Comparison of ENCODE assay signal across 10 mouse cellular contexts in genomic region chr3:97764152-97764551, GRCm38 (mm10).
DNase-seq lines count a peak whose midpoint lies in the region; ATAC-seq and TF ChIP-seq lines count a peak whose summit lies in the region.
"Had no signal": no experiment of that assay in that cellular context is flagged by ENCODE, and none has a peak within 500 bp of the region (broad histone marks: within the 10 kb centered on the region; RNA-seq: fewer than 3 reads in every experiment).

No protein-coding gene starts in this region.

- DNase-seq in layer of hippocampus, adult 2 months (ENCODE audit: low spot score in 2 of 2), result no peak
- no peak for DNase-seq in layer of hippocampus, adult 18-20 months (ENCODE audit: low spot score in 2 of 2)
- no peak for DNase-seq in cerebellum, postnatal 36 days
- no peak for DNase-seq in adrenal gland, postnatal 25 days
- no peak for DNase-seq in gastrocnemius, postnatal 4 days (ENCODE audit: low spot score in 2 of 2)
- DNase-seq: layer of hippocampus, postnatal 36 days had no signal

- no peaks in the 10 kb centered on the region for H3K27me3 ChIP-seq in forebrain, embryonic 16.5 days (replicated peaks; ENCODE audit: control insufficient read depth, insufficient read depth, low read length)
- H3K27me3 ChIP-seq in kidney, embryonic 16.5 days (ENCODE audit: insufficient read depth, low read length), result no peaks in the 10 kb centered on the region
- no peaks in the 10 kb centered on the region for H3K27me3 ChIP-seq in neural tube, embryonic 13.5 days

- H3K9ac ChIP-seq in forebrain, embryonic 16.5 days (replicated peaks; ENCODE audit: low read depth, low read length), result peak overlapping the region; percentile 33; the same call in 1 of the 2 replicates
- no peak overlapping the region for H3K9ac ChIP-seq in kidney, embryonic 16.5 days (replicated peaks; ENCODE audit: low read length)
- peak overlapping the region; percentile 55 for H3K9ac ChIP-seq in neural tube, embryonic 13.5 days

- H3K36me3 ChIP-seq in forebrain, embryonic 16.5 days (ENCODE audit: control insufficient read depth, insufficient read depth), result no peaks in the 10 kb centered on the region
- H3K36me3 ChIP-seq in kidney, embryonic 16.5 days (ENCODE audit: insufficient read depth, low read length), result no peaks in the 10 kb centered on the region
- H3K36me3 ChIP-seq in neural tube, embryonic 13.5 days, result peaks cover 14% of the 10 kb centered on the region

- H3K4me3 ChIP-seq in layer of hippocampus, adult 2 months, result peak overlapping the region; percentile 77
- peak overlapping the region; percentile 35 for H3K4me3 ChIP-seq in forebrain, embryonic 16.5 days (replicated peaks; ENCODE audit: low read length)
- peak overlapping the region; percentile 16; the same call in 1 of the 2 replicates for H3K4me3 ChIP-seq in kidney, embryonic 16.5 days (ENCODE audit: low read length)
- H3K4me3 ChIP-seq in neural tube, embryonic 13.5 days, result peak overlapping the region; percentile 74

- no peak for TF ChIP-seq CTCF in layer of hippocampus, adult 2 months (conservative IDR thresholded peaks at IDR 0.05)

- peaks cover 34% of the 10 kb centered on the region for H3K4me1 ChIP-seq in forebrain, embryonic 16.5 days (replicated peaks; ENCODE audit: control insufficient read depth, insufficient read depth, low read length)
- peaks cover 31% of the 10 kb centered on the region for H3K4me1 ChIP-seq in kidney, embryonic 16.5 days (ENCODE audit: insufficient read depth, low read length)
- H3K4me1 ChIP-seq in neural tube, embryonic 13.5 days (replicated peaks), result peaks cover 61% of the 10 kb centered on the region

- ATAC-seq in forebrain, embryonic 16.5 days, result no peak
- no peak for ATAC-seq in kidney, embryonic 16.5 days (ENCODE audit: low FRiP score, low TSS enrichment)
- no peak for ATAC-seq in neural tube, embryonic 13.5 days (ENCODE audit: low read depth)

- peak overlapping the region; percentile 54 for H3K4me2 ChIP-seq in forebrain, embryonic 16.5 days (ENCODE audit: low read length)
- peak overlapping the region; percentile 1 for H3K4me2 ChIP-seq in kidney, embryonic 16.5 days (replicated peaks; ENCODE audit: low read depth, low read length)
- H3K4me2 ChIP-seq in neural tube, embryonic 13.5 days, result peak overlapping the region; percentile 91

- H3K27ac ChIP-seq in layer of hippocampus, adult 2 months, result peak overlapping the region; percentile 58
- H3K27ac ChIP-seq in forebrain, embryonic 16.5 days (ENCODE audit: low read length), result no peak overlapping the region
- H3K27ac ChIP-seq in kidney, embryonic 16.5 days (ENCODE audit: low read length), result peak overlapping the region; percentile 63
- H3K27ac ChIP-seq in neural tube, embryonic 13.5 days (replicated peaks), result no peak overlapping the region
- H3K27ac ChIP-seq: macrophage had no signal

- 51% methylated on average over 5 of the region's 5 CpGs for WGBS in forebrain, embryonic 16.5 days
- 65% methylated on average over 5 of the region's 5 CpGs for WGBS in kidney, embryonic 16.5 days
- 72% methylated on average over 5 of the region's 5 CpGs for WGBS in neural tube, embryonic 13.5 days

- H3K9me3 ChIP-seq in forebrain, embryonic 16.5 days (ENCODE audit: control insufficient read depth, low read length), result no peaks in the 10 kb centered on the region
- no peaks in the 10 kb centered on the region for H3K9me3 ChIP-seq in kidney, embryonic 16.5 days (ENCODE audit: low read length)
- H3K9me3 ChIP-seq in neural tube, embryonic 13.5 days, result no peaks in the 10 kb centered on the region

Comparison
In these comparisons a context has a peak if more than half of its experiments do, and no peak if none do; other contexts are left out.
1. H3K27ac ChIP-seq: peak in layer of hippocampus, adult 2 months (single experiment) and kidney, embryonic 16.5 days (single experiment); none in forebrain, embryonic 16.5 days (single experiment) and neural tube, embryonic 13.5 days (single experiment).
2. H3K4me3 ChIP-seq: peak in every context shown above with its lines; median percentile 77 in layer of hippocampus, adult 2 months; 74 in neural tube, embryonic 13.5 days; 35 in forebrain, embryonic 16.5 days; 16 in kidney, embryonic 16.5 days.
3. H3K4me2 ChIP-seq: peak in every context shown above with its lines; median percentile 91 in neural tube, embryonic 13.5 days; 54 in forebrain, embryonic 16.5 days; 1 in kidney, embryonic 16.5 days.